Mouse (Mus musculus) spleen, adult 12 weeks (tissue): ENCODE data around the gene BC017158.

Experiments
- DNase-seq: peaks from one replicate; pipeline ENCODE4 v3.0.0; 2022; ENCODE audit warnings: low spot score

BC017158 gene

DNA sequence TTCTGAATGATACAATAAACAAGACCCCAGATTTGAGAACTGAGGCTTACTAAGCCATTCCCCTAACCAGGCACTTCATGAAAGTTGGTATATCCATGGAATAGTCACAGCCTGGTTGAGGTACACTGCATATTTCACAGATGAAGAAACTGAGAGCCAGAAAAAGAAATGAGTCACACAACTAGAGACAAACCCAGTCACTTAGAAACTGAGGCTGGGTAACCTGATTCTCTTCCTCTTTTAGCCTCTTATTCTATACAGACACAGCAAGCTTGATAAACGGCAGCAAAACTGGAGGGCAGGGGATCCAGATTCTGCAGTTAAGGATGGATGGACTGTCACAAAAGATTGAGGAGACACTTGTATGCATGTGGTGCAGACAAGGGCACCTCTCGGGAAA, 63.2 kb downstream of the BC017158 start:
- DNase-seq: no peak

DNA sequence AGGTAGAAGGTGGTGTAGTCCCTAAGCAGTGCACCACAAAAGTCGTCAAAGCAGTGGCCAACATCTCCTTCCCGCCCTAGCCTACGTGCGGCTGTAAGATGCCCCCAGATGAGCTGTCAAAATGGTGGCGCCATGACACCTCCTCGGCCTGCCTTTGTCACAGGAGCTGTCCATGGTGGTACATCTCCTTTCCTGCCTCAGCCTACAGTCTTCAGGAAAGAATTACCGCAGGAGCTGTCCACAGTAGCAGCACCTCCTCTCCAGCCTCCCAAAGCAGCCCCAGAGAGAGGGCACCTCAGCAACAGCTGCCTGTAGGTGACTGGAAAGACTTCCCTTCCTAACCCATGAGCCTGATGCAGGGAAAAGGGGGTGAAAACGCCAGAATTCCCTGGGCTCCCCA, 66.2 kb downstream of the BC017158 start:
- no peak for DNase-seq
